Mouse (Mus musculus): Measurements from ENCODE around the gene Clpsl2.

DNA sequence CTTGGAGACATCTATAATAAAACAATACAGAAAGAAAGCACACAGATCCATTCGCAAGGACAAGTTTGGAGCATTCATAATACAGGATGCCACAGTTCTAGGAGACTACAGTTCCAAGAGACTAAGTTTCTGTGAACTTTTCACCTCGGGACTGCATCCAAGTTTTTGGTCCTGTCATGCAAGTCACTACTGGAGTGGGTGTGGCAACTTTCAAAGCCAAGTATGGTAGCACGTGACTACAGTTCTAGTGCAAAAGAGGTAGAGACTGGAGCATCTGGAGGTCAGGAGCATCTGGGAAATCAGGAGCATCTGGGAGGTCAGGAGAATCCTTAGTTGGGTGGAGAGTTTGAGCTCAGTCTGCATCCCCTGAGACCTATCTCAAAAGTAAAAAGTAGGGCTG is 22.7 kb downstream of the Clpsl2 start:
- no peak for TF ChIP-seq MYOG (IDR thresholded peaks at IDR 0.05; ENCODE audit: control insufficient read depth, extremely low read depth, insufficient read length)
- no peak for TF ChIP-seq FOSL1 (IDR thresholded peaks at IDR 0.05; ENCODE audit: insufficient read depth, low read length, poor library complexity, severe bottlenecking)
- TF ChIP-seq CTCF (IDR thresholded peaks at IDR 0.05; ENCODE audit: control insufficient read depth, insufficient read depth, insufficient read length), result no peak
- TF ChIP-seq MAX (IDR thresholded peaks at IDR 0.05), result no peak
- no peak for TF ChIP-seq USF1 (IDR thresholded peaks at IDR 0.05; ENCODE audit: low read depth)
- TF ChIP-seq CEBPB (IDR thresholded peaks at IDR 0.05; ENCODE audit: low read depth), result no peak
- TF ChIP-seq MYOD1 (IDR thresholded peaks at IDR 0.05; ENCODE audit: control insufficient read depth, insufficient read length, low read depth), result no peak

All from C2C12 (cell line).